8 mouse cellular contexts compared by ENCODE assay signal in genomic region chr13:38144962-38145713, GRCm38 (mm10). TPM values are rescaled to one million over a fixed set of nuclear protein-coding genes. Genes with fewer than 3 reads are reported as not detected.
DNase-seq lines count a peak whose midpoint lies in the region; ATAC-seq and TF ChIP-seq lines count a peak whose summit lies in the region.

No protein-coding gene starts in this region.

- H3K36me3 ChIP-seq in embryonic facial prominence, embryonic 14.5 days (ENCODE audit: control insufficient read depth, insufficient read depth, low read length): no peaks in the 10 kb centered on the region
- no peaks in the 10 kb centered on the region for H3K36me3 ChIP-seq in kidney, postnatal 0 days (ENCODE audit: insufficient read depth, low read length)

- peak; percentile 37 for DNase-seq in ES-CJ7 (ENCODE audit: low read depth, low spot score)
- peak; percentile 89 for DNase-seq in embryonic facial prominence, embryonic 14.5 days (ENCODE audit: low spot score)
- DNase-seq in kidney, postnatal 0 days (ENCODE audit: low spot score): peak; percentile 34
- peak; percentile 47 for DNase-seq in mesoderm, embryonic 11.5 days (ENCODE audit: low read depth, low spot score)
- no peak for DNase-seq in right cerebral cortex, postnatal 14 days
- no peak for DNase-seq in thymus, postnatal 0 days (ENCODE audit: low spot score)
- DNase-seq in cerebellum, adult 9-10 months: no peak

- TF ChIP-seq CTCF in kidney, postnatal 0 days (IDR thresholded peaks at IDR 0.05; ENCODE audit: low read depth): no peak

- peak overlapping the region; percentile 59 for H3K27ac ChIP-seq in embryonic facial prominence, embryonic 14.5 days (replicated peaks; ENCODE audit: low read depth, low read length)
- peak overlapping the region; percentile 51; the same call in 1 of the 2 replicates for H3K27ac ChIP-seq in kidney, postnatal 0 days

- ATAC-seq in embryonic facial prominence, embryonic 14.5 days (ENCODE audit: low read depth): peak; percentile 81
- ATAC-seq in kidney, postnatal 0 days (replicated peaks; ENCODE audit: low FRiP score, low read depth): peak; percentile 46; the same call in 1 of the 2 replicates
- no peak for ATAC-seq in inflammation-experienced regulatory T-cells, adult 6 months

- no peaks in the 10 kb centered on the region for H3K4me1 ChIP-seq in embryonic facial prominence, embryonic 14.5 days (ENCODE audit: control insufficient read depth, insufficient read depth, low read length)
- 0 out of 2 replicates have a peak, but pooled peaks cover 5% of the 10 kb centered on the region for H3K4me1 ChIP-seq in kidney, postnatal 0 days (replicated peaks; ENCODE audit: insufficient read depth, low read length)

- H3K9ac ChIP-seq in embryonic facial prominence, embryonic 14.5 days (ENCODE audit: low read depth, low read length): peak overlapping the region; percentile 36; the same call in 1 of the 2 replicates
- 0 out of 2 replicates have a peak overlapping the region, but pooled peaks have one; percentile 25 for H3K9ac ChIP-seq in kidney, postnatal 0 days (ENCODE audit: low read depth, low read length)

- H3K27me3 ChIP-seq in embryonic facial prominence, embryonic 14.5 days (replicated peaks; ENCODE audit: control insufficient read depth, insufficient read depth, low read length): peaks cover 8% of the 10 kb centered on the region
- no peaks in the 10 kb centered on the region for H3K27me3 ChIP-seq in kidney, postnatal 0 days (ENCODE audit: insufficient read depth, low read length)

- peak overlapping the region; percentile 49 for H3K4me2 ChIP-seq in embryonic facial prominence, embryonic 14.5 days (ENCODE audit: low read depth, low read length)
- peak overlapping the region; percentile 60 for H3K4me2 ChIP-seq in kidney, postnatal 0 days (ENCODE audit: low read length)

- H3K4me3 ChIP-seq in embryonic facial prominence, embryonic 14.5 days (ENCODE audit: low read depth, low read length): peak overlapping the region; percentile 24
- H3K4me3 ChIP-seq in kidney, postnatal 0 days (replicated peaks; ENCODE audit: low read depth, low read length): peak overlapping the region; percentile 28

- WGBS in embryonic facial prominence, embryonic 14.5 days: 7% methylated on average over 20 of the region's 20 CpGs
- WGBS in kidney, postnatal 0 days: 6% methylated on average over 20 of the region's 20 CpGs

- H3K9me3 ChIP-seq in embryonic facial prominence, embryonic 14.5 days (ENCODE audit: control insufficient read depth, low read length): no peaks in the 10 kb centered on the region
- H3K9me3 ChIP-seq in kidney, postnatal 0 days (replicated peaks; ENCODE audit: low read length): no peaks in the 10 kb centered on the region

RNA-seq across cellular contexts. Expression of gene Dsp, which starts 6.0 kb away (rescaled TPM):
- polyA plus RNA-seq in embryonic facial prominence, embryonic 14.5 days (2014; fragmentation: Nextera tagmentation; extraction: Ambion mirVana): 28.8 and 32.9 TPM in 2 replicates
- 4.4 and 4.8 TPM in 2 replicates for polyA plus RNA-seq in kidney, postnatal 0 days (2015; fragmentation: Nextera tagmentation; extraction: Ambion mirVana)
- under 1 TPM; 0.09 to 0.31 (median 0.28) TPM for polyA plus RNA-seq in inflammation-experienced regulatory T-cells, adult 6 months (2017; shearing (Covaris generic))
- 15.6 and 19.3 TPM in 2 replicates for polyA plus RNA-seq in thymus, postnatal 0 days (2015; fragmentation: Nextera tagmentation; extraction: Ambion mirVana)

RNA-seq across cellular contexts. Expression of gene Snrnp48, which starts 59.6 kb away (rescaled TPM):
- polyA plus RNA-seq in embryonic facial prominence, embryonic 14.5 days (2014; fragmentation: Nextera tagmentation; extraction: Ambion mirVana): 30.1 and 31.1 TPM in 2 replicates
- 30.9 and 33.4 TPM in 2 replicates for polyA plus RNA-seq in kidney, postnatal 0 days (2015; fragmentation: Nextera tagmentation; extraction: Ambion mirVana)
- polyA plus RNA-seq in inflammation-experienced regulatory T-cells, adult 6 months (2017; shearing (Covaris generic)): 10 to 100 TPM; 50.6 to 77.0 (median 52.7) TPM
- polyA plus RNA-seq in thymus, postnatal 0 days (2015; fragmentation: Nextera tagmentation; extraction: Ambion mirVana): 43.7 and 48.2 TPM in 2 replicates

Comparison
In these comparisons a context has a peak if more than half of its experiments do, and no peak if none do; other contexts are left out.
1. DNase-seq: peak in ES-CJ7 (single experiment), embryonic facial prominence, embryonic 14.5 days (single experiment), kidney, postnatal 0 days (single experiment) and mesoderm, embryonic 11.5 days (single experiment); none in right cerebral cortex, postnatal 14 days (single experiment), thymus, postnatal 0 days (single experiment) and cerebellum, adult 9-10 months (single experiment).